Mouse (Mus musculus) brain, embryonic 14.5 days (tissue): Measurements from ENCODE around the gene Serinc5. TPM values are rescaled to one million over a fixed set of nuclear protein-coding genes. Genes with fewer than 3 reads are reported as not detected.
A peak's percentile ranks its signal among the peaks of the same experiment; 100 is the strongest.

Experiments
- DNase-seq: peaks from one replicate; pipeline ENCODE4 v3.0.0-alpha.2; 2011; ENCODE audit warnings: low read depth
- CTCF ChIP-seq: fragments of 200-500 bp; IDR thresholded peaks from 2 replicates; pipeline ENCODE4 v1.5.1; 2012; ENCODE audit warnings: inconsistent platforms, mild to moderate bottlenecking, moderate library complexity, borderline replicate concordance; ENCODE audit not compliant: insufficient read depth, insufficient read length; ENCODE audit errors: extremely low read depth
- POLR2A ChIP-seq: fragments of 200-500 bp; IDR thresholded peaks from 2 replicates; pipeline ENCODE4 v1.6.1; 2012; ENCODE audit warnings: mild to moderate bottlenecking, inconsistent platforms, borderline replicate concordance; ENCODE audit not compliant: poor library complexity, insufficient read depth, insufficient read length, severe bottlenecking; ENCODE audit errors: extremely low read depth
- polyA plus RNA-seq: library from polyadenylated mRNA; depleted of rRNA; stranded (reverse); fragments of >200 nt; gene quantifications from 2 replicates; pipeline ENCODE4 v1.2.3, GENCODE M21; 2012; rRNA removed

The Serinc5 gene
- polyA plus RNA-seq, 1 experiment: 31.7 TPM

DNA sequence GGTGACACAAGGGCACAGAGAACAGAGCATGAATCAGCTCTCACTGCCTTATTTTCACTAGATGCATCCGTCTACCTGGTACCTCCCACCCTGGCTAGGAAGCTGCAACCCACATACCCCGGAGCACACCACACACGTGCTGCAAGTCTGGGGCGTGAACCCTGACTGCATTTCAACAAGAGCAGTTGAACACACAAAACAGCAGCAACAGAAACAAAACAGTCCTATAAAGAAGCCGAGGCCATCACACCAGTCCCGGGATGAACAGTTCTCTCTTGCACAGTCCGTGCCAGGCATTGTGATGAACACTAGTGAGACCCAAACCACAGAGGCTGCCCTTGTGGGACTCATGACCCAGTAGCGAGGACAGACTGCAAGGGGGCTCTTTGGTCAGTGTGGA lies 142.8 kb downstream of the Serinc5 start:
- no peak for TF ChIP-seq CTCF
- TF ChIP-seq POLR2A: no peak
- DNase-seq: no peak

DNA sequence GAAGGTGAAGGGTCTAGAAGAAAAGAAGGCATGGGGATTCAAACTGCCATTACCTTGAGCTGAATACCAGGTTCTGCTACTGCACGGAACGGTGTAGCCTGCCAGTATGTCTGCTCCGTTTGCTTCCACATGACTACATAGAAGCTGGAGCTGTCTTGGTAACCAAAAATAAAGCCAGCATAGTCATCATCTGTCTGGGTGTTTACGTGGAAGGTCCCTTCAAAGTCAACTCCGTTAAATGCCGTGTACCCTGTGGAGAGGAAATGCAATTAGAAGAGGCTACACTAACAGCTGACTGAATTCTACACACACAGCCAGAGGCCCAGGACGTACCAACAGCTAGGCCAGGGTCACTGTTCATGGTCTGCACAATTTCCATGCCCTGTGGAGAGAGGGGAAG lies 144.1 kb downstream of the Serinc5 start:
- TF ChIP-seq CTCF (no peak), POLR2A (no peak)
- DNase-seq: peak; percentile 18

DNA sequence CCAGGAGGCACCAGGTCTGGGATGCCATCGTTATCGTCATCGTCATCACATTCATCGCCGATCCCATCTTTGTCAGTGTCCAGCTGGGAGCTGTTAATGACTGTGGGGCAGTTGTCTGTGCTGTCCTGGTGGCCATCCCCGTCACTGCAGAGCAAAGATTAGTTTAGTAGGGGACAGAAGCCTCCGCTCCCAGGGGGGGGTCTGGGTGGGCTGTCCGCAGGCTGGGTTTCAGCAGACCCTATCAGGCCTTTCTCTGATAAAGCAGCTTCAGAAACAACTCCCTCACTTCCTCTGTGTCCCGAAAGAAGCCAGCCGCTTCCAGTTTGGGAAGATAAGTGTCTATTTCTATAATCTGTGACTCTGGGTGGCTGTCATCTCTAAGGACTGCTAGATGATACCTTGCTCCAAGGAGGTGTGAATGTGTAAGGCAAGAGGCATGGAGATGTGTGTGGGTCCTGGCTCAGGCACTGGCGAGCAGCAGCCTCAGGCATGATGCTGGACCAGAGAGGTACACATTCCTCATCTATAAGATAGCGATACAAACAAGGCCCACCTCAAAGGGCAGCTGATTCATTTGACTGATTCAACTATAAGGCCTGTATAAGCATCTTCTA lies 147.2 kb downstream of the Serinc5 start:
- DNase-seq: no peak
- TF ChIP-seq CTCF (no peak), POLR2A (no peak)

DNA sequence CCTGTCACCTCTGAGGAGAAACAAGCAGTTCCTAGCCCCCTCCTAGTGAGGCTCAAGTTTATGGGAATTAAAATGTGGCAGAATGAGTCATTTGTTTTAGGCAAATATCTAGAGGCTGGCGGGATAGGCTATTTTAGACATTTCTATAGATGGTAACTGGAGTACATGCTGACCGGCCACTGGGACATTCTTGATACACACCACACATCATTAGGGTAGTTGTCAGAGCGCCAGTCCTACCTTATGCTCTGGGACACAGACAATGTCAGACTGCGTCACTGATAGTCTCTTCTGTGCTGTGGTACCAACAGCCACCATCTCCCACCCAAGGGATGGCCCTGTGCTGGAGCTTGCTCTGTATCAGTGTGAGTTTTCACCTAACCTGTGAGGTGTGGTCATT lies 148.2 kb downstream of the Serinc5 start:
- TF ChIP-seq POLR2A: no peak
- no peak for TF ChIP-seq CTCF
- no peak for DNase-seq

DNA sequence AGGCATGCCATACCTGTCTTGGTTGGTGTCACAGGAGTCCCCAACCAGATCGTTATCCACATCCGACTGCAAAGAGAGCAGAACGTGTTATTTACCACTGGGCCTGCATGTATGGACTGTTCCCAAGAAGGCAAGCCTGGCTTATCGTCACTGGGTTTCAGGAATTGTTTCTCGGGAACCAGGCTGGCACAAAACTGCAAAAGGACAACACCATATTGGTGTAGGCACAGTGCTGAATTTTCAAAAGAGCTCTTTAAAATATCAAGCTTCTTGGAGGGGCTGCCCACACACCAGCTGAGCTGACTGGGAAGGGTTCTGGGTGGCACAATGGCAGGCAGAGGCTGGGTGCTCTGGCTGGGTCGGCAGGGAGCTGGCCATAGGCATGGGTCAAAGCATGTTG lies 149.6 kb downstream of the Serinc5 start:
- TF ChIP-seq POLR2A: no peak
- TF ChIP-seq CTCF: no peak
- no peak for DNase-seq

Other genes starting within 250 kb of the Serinc5 start
- gene Ankrd34b, start 185.2 kb upstream of the Serinc5 start, polyA plus RNA-seq: 1.4 and 2.9 TPM in 2 replicates
- 4.1 and 6.4 TPM in 2 replicates for gene Fam151b, start 127.1 kb upstream of the Serinc5 start, polyA plus RNA-seq
- 16.2 and 18.6 TPM in 2 replicates for gene Zfyve16, start 80.2 kb upstream of the Serinc5 start, polyA plus RNA-seq
- gene Spz1, start 34.9 kb upstream of the Serinc5 start, polyA plus RNA-seq: not detected in 2 replicates
- 1.3 and 2.2 TPM in 2 replicates for gene Thbs4, start 183.7 kb downstream of the Serinc5 start, polyA plus RNA-seq
- gene Mtx3, start 233.7 kb downstream of the Serinc5 start, polyA plus RNA-seq: 21.0 and 21.4 TPM in 2 replicates